Mouse (Mus musculus) cerebellum, postnatal 14 days (tissue): ENCODE measurements around the gene Gm19935.
A peak's percentile ranks its signal among the peaks of the same experiment; 100 is the strongest.

Experiments
- DNase-seq, 2 experiments: peaks; one replicate each; pipeline ENCODE4 v3.0.0; 2021; ENCODE audit warnings: mixed read lengths in 2 of 2

The Gm19935 gene

DNA sequence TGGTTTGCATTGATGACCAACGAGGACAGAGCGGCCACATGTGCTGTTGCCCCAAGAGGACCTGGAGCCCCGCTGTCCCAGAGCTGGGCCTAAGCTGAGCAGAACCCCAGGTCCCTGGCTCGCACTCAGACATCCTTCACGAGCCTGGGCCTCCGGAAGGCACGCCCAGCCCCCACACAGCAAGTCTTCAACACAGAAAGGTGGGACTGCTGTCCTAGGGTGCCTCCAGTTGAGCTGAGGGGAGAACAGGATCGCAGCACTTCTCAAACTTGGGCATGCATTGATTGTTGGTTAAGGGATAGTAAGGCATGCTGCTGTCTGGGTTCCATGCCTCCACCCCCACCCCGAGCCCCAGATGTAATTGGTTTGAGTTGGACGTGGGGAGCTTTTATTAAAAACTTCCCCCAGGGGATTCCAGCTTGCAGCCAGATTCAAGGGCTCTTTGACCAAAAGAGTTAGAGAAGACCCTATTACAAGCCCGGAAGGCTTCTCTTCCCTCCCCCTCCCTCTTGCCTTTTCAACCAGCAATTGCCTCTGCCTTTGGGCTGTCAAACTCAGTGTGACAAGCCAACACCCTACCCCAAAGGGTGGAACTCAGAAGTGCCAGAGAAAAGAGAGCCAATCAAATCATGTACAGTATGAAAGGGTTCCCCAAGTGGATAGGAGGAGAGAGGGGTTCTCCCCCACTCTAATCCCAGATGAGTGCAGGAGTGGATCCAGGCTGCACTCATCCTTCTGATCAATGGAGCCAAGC is 12.0 kb upstream of the Gm19935 start:
- no peak for DNase-seq

- peak; percentile 99 for DNase-seq
Measured at GRCm38 (mm10) chr8:90828181-90828986, 11.2 kb upstream of the Gm19935 start, which contains the start of gene Chd9. TSS of gene Chd9 (plus strand) at chr8:90828352.

- DNase-seq: no peak
Measured at GRCm38 (mm10) chr8:90825459-90825871, 8.3 kb upstream of the Gm19935 start.

DNA sequence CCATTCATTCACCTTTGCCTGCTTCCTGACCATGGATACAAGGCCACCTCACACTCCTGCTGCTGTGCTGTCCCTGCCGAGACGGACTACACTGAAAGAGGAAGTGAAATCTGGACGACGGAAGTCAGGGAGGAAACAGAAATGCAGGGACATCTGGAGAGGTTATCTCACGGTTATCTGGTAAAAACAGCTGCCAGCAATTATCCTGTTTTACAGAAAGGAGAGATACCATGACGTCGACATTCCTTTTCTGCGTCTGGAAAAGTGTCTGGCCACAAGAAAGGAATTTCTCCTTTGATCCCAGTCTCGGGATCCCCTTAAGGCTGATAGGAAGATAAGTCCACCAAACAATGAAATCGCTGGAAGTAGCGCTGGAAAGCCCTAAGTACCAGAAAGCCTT is 5.2 kb upstream of the Gm19935 start:
- DNase-seq: no peak

- no peak for DNase-seq
Measured at GRCm38 (mm10) chr8:90820321-90820696, 3.1 kb upstream of the Gm19935 start.

DNA sequence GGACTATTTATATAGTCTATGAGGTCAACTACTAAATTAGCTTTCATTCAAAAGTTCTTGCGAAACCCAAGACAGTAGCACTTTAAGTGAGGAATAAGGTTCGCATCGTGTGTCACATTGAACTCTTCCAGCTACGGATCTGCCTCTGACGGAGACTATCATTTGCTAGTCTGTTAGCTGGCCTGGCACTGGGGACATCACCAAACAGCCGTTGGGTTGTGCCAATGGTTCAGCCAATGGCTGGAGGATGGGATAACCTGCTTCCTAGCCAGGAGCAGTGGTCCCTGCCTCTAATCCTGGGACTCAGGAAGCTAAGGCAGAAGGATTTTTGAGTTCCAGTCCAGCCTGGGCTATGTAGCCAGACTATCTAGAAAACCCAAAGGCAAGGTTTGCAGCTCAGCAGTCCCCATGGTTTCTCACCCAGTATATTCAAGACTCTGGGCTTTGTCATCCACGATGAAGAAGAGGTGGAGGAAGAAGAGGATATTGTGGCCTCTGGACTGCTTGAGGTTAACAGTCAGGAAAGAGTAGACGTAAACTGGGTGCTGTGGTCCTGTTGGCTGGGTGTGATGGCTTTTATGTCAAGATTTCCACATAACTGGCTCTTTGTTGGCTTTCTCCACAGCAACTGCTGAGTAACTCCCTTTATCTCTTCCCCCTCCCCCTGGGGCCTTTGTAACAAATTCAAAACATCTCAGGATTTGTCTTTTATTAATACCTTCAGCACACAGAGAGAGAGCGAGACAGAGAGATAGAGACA is 2.5 kb upstream of the Gm19935 start:
- DNase-seq: no peak

DNA sequence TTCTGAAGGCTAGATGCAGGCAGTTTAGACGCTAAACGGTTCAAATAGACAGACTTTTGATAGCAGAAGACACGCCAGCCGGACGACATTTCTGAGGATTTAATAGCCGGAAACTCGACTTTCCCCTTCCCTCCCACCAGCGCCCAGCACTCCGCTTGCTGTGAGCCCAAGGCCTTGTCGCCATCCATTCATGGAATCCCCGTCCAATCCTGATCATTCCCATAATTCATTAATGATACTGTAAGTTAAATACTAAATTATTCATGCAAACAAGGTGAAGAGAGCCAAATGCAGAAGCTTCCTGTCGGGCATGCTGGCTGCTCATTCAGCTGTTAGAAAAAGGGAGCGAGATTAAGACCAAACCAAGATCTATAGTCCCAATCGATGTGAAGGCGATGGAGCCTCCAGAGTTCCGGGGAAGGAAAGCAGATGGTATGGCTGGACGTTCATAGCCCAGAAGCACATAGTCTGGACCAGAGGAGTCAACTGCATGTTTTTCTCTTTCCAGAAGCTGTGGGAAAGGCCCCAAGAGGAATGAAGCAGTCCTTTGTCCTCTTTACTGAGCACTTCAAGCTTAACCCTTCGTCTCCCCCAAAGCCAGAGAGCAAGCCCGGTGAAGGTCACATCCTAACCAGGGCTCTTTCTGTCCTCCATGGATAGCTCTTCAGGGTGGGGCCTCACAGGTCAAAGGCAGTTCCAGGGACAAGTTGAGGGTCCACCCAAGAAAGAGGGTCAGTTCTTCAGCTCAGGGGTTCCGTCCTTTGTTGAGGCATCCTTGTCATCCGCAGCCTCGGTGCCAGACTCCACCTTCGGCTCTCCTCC is 921 bp downstream of the Gm19935 start:
- DNase-seq: no peak

GRCm38 (mm10) chr8:90813602-90814320 is 3.4 kb downstream of the Gm19935 start:
- DNase-seq: no peak

DNA sequence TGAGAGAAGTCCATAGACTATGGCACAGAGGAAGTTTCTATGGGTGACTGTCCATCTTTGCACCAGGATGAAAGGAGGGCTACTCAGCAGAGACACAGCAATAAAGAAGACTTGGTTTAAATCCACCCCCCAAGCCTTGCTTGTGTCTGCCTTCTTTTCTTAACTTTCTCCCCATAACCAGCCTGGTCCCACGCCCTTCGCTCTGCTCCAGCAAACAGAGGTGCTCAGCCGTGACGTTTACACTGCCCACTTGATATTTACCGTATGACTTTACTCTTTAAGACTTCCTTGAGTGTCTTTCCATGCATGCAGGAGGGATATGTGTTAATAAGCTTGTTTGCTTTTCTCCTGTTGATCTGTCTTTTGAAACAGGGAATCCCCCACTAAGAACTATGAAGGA is 17.7 kb downstream of the Gm19935 start:
- no peak for DNase-seq

GRCm38 (mm10) chr8:90794990-90795861 is 22.0 kb downstream of the Gm19935 start:
- DNase-seq: peak; percentile 68 to 82

DNA sequence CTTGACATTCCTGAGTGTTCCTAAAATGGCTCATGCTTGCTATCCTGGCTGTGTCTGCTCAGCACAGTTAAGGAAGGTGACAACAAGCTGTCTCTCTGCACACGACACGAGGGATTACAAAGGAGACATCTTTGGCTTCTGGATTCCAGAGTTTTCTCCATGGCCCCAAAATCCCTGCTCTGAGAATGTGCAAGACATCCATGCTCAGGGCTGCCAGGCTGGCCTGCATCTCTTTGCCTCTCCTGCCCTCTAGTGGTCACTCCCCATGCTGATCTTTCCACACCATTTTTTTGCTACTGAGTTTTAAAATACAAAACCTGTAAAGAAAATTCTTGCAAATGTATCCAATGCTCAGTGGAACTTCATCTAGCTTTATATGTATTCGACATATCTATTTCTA is 23.5 kb downstream of the Gm19935 start:
- DNase-seq: peak; percentile 89 to 92

DNA sequence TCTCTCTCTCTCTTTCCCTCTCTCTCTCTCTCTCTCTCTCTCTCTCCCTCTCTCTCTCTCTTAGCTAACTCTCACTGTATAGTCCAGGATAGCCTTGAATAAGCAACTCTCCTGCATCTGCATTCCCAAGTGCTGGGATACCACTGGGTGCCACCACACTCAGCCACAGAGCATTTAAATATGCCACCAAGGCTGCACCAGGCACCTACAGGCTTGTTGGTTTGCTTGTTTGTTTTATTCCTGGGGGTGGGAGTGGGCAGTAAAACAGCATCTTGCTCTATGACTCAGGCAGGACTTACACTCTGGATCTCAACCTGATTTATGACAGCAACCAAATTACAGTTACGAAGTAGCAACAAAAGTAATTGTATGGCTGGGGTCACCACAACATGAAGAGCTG is 25.6 kb downstream of the Gm19935 start:
- no peak for DNase-seq

- peak in 1 of 2 experiments; percentile 14 for DNase-seq
Measured at GRCm38 (mm10) chr8:90769791-90770190, 47.4 kb downstream of the Gm19935 start.
